Mouse (Mus musculus): ENCODE measurements around the gene Prkaca. TPM values are rescaled to one million over a fixed set of nuclear protein-coding genes. Genes with fewer than 3 reads are reported as not detected.

Prkaca gene
- total and polyA plus RNA-seq, 3 experiments, result 24.7 to 74.9 TPM; not detected in 1

- Histone ChIP-seq H3K9me3 (replicated peaks; ENCODE audit: insufficient read depth, low read length) (no peaks in the 10 kb centered on the region), H3K36me3 (ENCODE audit: control insufficient read depth in 1 of 2, insufficient read depth in 2 of 2, low read length in 2 of 2) (no peaks in the 10 kb centered on the region), H3K4me3 (ENCODE audit: control insufficient read depth in 1 of 2, insufficient read depth in 1 of 2, low read depth in 2 of 2, low read length in 2 of 2) (no peak overlapping the region), H3K79me2 (ENCODE audit: control insufficient read depth, insufficient read depth, low read length, poor library complexity) (no peaks in the 10 kb centered on the region; the same call in 1 of the 2 replicates), H3K27ac (ENCODE audit: control insufficient read depth, low read depth, low read length) (no peak overlapping the region), H3K27me3 (ENCODE audit: control insufficient read depth in 1 of 2, insufficient read depth in 2 of 2, low read length in 2 of 2) (no peaks in the 10 kb centered on the region), H3K4me1 (ENCODE audit: control insufficient read depth in 1 of 2, insufficient read depth in 2 of 2, low read length in 2 of 2) (no peaks in the 10 kb centered on the region), H3K9ac (ENCODE audit: control insufficient read depth, low read depth, low read length, poor library complexity, severe bottlenecking) (no peak overlapping the region)
- TF ChIP-seq SMC3 (IDR thresholded peaks at IDR 0.05; ENCODE audit: low read depth, low read length), result peak; percentile 90
- no peak for TF ChIP-seq MAZ (IDR thresholded peaks at IDR 0.05; ENCODE audit: low read depth, low read length)
- peak; percentile 66 to 94 (median 90) for TF ChIP-seq CTCF (IDR thresholded peaks at IDR 0.05 in 2 of 3, conservative IDR thresholded peaks at IDR 0.05 in 1 of 3; ENCODE audit: control insufficient read depth in 1 of 3, insufficient read depth in 1 of 3, low read depth in 2 of 3, low read length in 3 of 3, poor library complexity in 1 of 3, severe bottlenecking in 1 of 3)
- no peak for TF ChIP-seq NRF1 (IDR thresholded peaks at IDR 0.05; ENCODE audit: insufficient read depth, low read depth, low read length, poor library complexity, severe bottlenecking)
- TF ChIP-seq ZC3H11A (IDR thresholded peaks at IDR 0.05; ENCODE audit: low read depth, low read length), result peak; percentile 79
- TF ChIP-seq USF1 (IDR thresholded peaks at IDR 0.05; ENCODE audit: low read depth, low read length), result no peak
- 0 out of 2 replicates have a peak, but pooled peaks have one; percentile 13 for TF ChIP-seq BHLHE40 (IDR thresholded peaks at IDR 0.05; ENCODE audit: borderline replicate concordance, low read depth, low read length)
- TF ChIP-seq RAD21 (IDR thresholded peaks at IDR 0.05; ENCODE audit: low read depth, low read length), result peak; percentile 87
- peak; percentile 76 for DNase-seq (ENCODE audit: low read depth, low spot score)
Measured at GRCm38 (mm10) chr8:84009876-84010275, 37.1 kb downstream of the Prkaca start.

- DNase-seq (ENCODE audit: low read depth, low spot score), result no peak
- Histone ChIP-seq H3K9me3 (replicated peaks; ENCODE audit: insufficient read depth, low read length) (no peaks in the 10 kb centered on the region), H3K36me3 (ENCODE audit: control insufficient read depth in 1 of 2, insufficient read depth in 2 of 2, low read length in 2 of 2) (no peaks in the 10 kb centered on the region), H3K79me2 (ENCODE audit: control insufficient read depth, insufficient read depth, low read length, poor library complexity) (no peaks in the 10 kb centered on the region), H3K9ac (ENCODE audit: control insufficient read depth, low read depth, low read length, poor library complexity, severe bottlenecking) (no peak overlapping the region), H3K4me3 (ENCODE audit: control insufficient read depth in 1 of 2, insufficient read depth in 1 of 2, low read depth in 2 of 2, low read length in 2 of 2) (no peak overlapping the region), H3K27me3 (ENCODE audit: control insufficient read depth in 1 of 2, insufficient read depth in 2 of 2, low read length in 2 of 2) (no peaks in the 10 kb centered on the region), H3K4me1 (ENCODE audit: control insufficient read depth in 1 of 2, insufficient read depth in 2 of 2, low read length in 2 of 2) (no peaks in the 10 kb centered on the region), H3K27ac (ENCODE audit: control insufficient read depth, low read depth, low read length) (no peak overlapping the region)
- no peak for TF ChIP-seq USF2 (IDR thresholded peaks at IDR 0.05; ENCODE audit: borderline replicate concordance in 1 of 2, insufficient read depth in 1 of 2, low read depth in 1 of 2, low read length in 2 of 2)
- no peak for TF ChIP-seq RCOR1 (IDR thresholded peaks at IDR 0.05; ENCODE audit: low read depth, low read length)
- no peak for TF ChIP-seq TAL1 (IDR thresholded peaks at IDR 0.05; ENCODE audit: low read length)
Measured at GRCm38 (mm10) chr8:84010625-84011611, 38.1 kb downstream of the Prkaca start.

All from MEL (cell line).